Mouse (Mus musculus): Measurements from ENCODE around the gene Serpina3m. TPM values are rescaled to one million over a fixed set of nuclear protein-coding genes. Genes with fewer than 3 reads are reported as not detected.
"Not testable (repeated sequence)": the region's sequence is repeated elsewhere in the genome, so short reads cannot be mapped to it uniquely, and the experiment has no call there.

Serpina3m gene
- polyA plus RNA-seq, 1 experiment from 2014 or later = not detected

- Histone ChIP-seq H3K9ac (no peak overlapping the region), H3K9me3 (replicated peaks) (no peaks in the 10 kb centered on the region), H3K36me3 (no peaks in the 10 kb centered on the region), H3K27me3 (no peaks in the 10 kb centered on the region), H3K4me2 (no peak overlapping the region), H3K4me1 (replicated peaks) (no peaks in the 10 kb centered on the region), H3K27ac (no peak overlapping the region), H3K4me3 (no peak overlapping the region)
- ATAC-seq (replicated peaks; ENCODE audit: insufficient number of reproducible peaks, insufficient read depth, low FRiP score, low read depth) = no peak
Measured at GRCm38 (mm10) chr12:104345707-104346106, 7.4 kb downstream of the Serpina3m start.

GRCm38 (mm10) chr12:104347091-104347490, 8.8 kb downstream of the Serpina3m start:
- no peak overlapping the region for H3K4me3 ChIP-seq
- H3K36me3 ChIP-seq = no peaks in the 10 kb centered on the region
- 67% methylated on average over 2 of the region's 2 CpGs for WGBS
- no peaks in the 10 kb centered on the region for H3K9me3 ChIP-seq (replicated peaks)
- no peaks in the 10 kb centered on the region for H3K4me1 ChIP-seq (replicated peaks)
- H3K27ac ChIP-seq = no peak overlapping the region
- H3K9ac ChIP-seq = no peak overlapping the region
- H3K27me3 ChIP-seq = no peaks in the 10 kb centered on the region
- H3K4me2 ChIP-seq = no peak overlapping the region
- no peak for ATAC-seq (replicated peaks; ENCODE audit: insufficient number of reproducible peaks, insufficient read depth, low FRiP score, low read depth)

- H3K4me2 ChIP-seq; H3K9ac ChIP-seq; H3K27me3 ChIP-seq; ATAC-seq (replicated peaks; ENCODE audit: insufficient number of reproducible peaks, insufficient read depth, low FRiP score, low read depth); H3K9me3 ChIP-seq (replicated peaks); H3K4me3 ChIP-seq; H3K36me3 ChIP-seq; H3K27ac ChIP-seq; H3K4me1 ChIP-seq (replicated peaks): not testable (repeated sequence)
- 19% methylated on average over 3 of the region's 3 CpGs for WGBS
Measured at GRCm38 (mm10) chr12:104351812-104352211, 13.5 kb downstream of the Serpina3m start.

- no peaks in the 10 kb centered on the region for H3K36me3 ChIP-seq
- no peaks in the 10 kb centered on the region for H3K27me3 ChIP-seq
- ATAC-seq (replicated peaks; ENCODE audit: insufficient number of reproducible peaks, insufficient read depth, low FRiP score, low read depth) = no peak
- no peak overlapping the region for H3K27ac ChIP-seq
- H3K9ac ChIP-seq = no peak overlapping the region
- WGBS = 73% methylated on average over 3 of the region's 3 CpGs
- no peaks in the 10 kb centered on the region for H3K9me3 ChIP-seq (replicated peaks)
- H3K4me1 ChIP-seq (replicated peaks) = no peaks in the 10 kb centered on the region
- no peak overlapping the region for H3K4me3 ChIP-seq
- H3K4me2 ChIP-seq = no peak overlapping the region
Measured at GRCm38 (mm10) chr12:104356006-104356405, 17.7 kb downstream of the Serpina3m start.

GRCm38 (mm10) chr12:104369986-104370385, 31.7 kb downstream of the Serpina3m start:
- no peaks in the 10 kb centered on the region for H3K36me3 ChIP-seq
- H3K4me1 ChIP-seq (replicated peaks) = no peaks in the 10 kb centered on the region
- H3K27me3 ChIP-seq = no peaks in the 10 kb centered on the region
- ATAC-seq (replicated peaks; ENCODE audit: insufficient number of reproducible peaks, insufficient read depth, low FRiP score, low read depth) = no peak
- H3K9ac ChIP-seq = no peak overlapping the region
- H3K27ac ChIP-seq = no peak overlapping the region
- H3K9me3 ChIP-seq (replicated peaks) = no peaks in the 10 kb centered on the region
- H3K4me2 ChIP-seq = no peak overlapping the region
- 80% methylated on average over 3 of the region's 3 CpGs for WGBS
- no peak overlapping the region for H3K4me3 ChIP-seq

GRCm38 (mm10) chr12:104377179-104377578, 38.9 kb downstream of the Serpina3m start:
- WGBS = 67% methylated on average over 5 of the region's 5 CpGs

GRCm38 (mm10) chr12:104378351-104378750, 40.1 kb downstream of the Serpina3m start:
- not testable (repeated sequence) for H3K36me3 ChIP-seq; H3K4me3 ChIP-seq; H3K9ac ChIP-seq; H3K4me2 ChIP-seq; H3K4me1 ChIP-seq (replicated peaks); ATAC-seq (replicated peaks; ENCODE audit: insufficient number of reproducible peaks, insufficient read depth, low FRiP score, low read depth); H3K27ac ChIP-seq; H3K27me3 ChIP-seq; H3K9me3 ChIP-seq (replicated peaks)
- 77% methylated on average over 2 of the region's 2 CpGs for WGBS

More at GRCm38 (mm10) chr12:104377179-104377578, 38.9 kb downstream of the Serpina3m start:
- not testable (repeated sequence) for H3K4me1 ChIP-seq (replicated peaks); H3K4me3 ChIP-seq; H3K27ac ChIP-seq; H3K9ac ChIP-seq; H3K4me2 ChIP-seq; H3K36me3 ChIP-seq; H3K9me3 ChIP-seq (replicated peaks); H3K27me3 ChIP-seq; ATAC-seq (replicated peaks; ENCODE audit: insufficient number of reproducible peaks, insufficient read depth, low FRiP score, low read depth)

GRCm38 (mm10) chr12:104378815-104379214, 40.5 kb downstream of the Serpina3m start:
- not testable (repeated sequence) for H3K4me2 ChIP-seq; H3K9me3 ChIP-seq (replicated peaks); H3K36me3 ChIP-seq; H3K4me1 ChIP-seq (replicated peaks); ATAC-seq (replicated peaks; ENCODE audit: insufficient number of reproducible peaks, insufficient read depth, low FRiP score, low read depth); H3K4me3 ChIP-seq; H3K27ac ChIP-seq; H3K9ac ChIP-seq; H3K27me3 ChIP-seq
- 57% methylated on average over 5 of the region's 5 CpGs for WGBS

- Histone ChIP-seq H3K27me3 (no peaks in the 10 kb centered on the region), H3K36me3 (no peaks in the 10 kb centered on the region), H3K4me2 (no peak overlapping the region), H3K27ac (no peak overlapping the region), H3K9me3 (replicated peaks) (no peaks in the 10 kb centered on the region; the same call in 1 of the 2 replicates), H3K4me3 (no peak overlapping the region), H3K9ac (no peak overlapping the region), H3K4me1 (replicated peaks) (no peaks in the 10 kb centered on the region)
- WGBS = 94% methylated on average over 11 of the region's 11 CpGs
- no peak for ATAC-seq (replicated peaks; ENCODE audit: insufficient number of reproducible peaks, insufficient read depth, low FRiP score, low read depth)
Measured at GRCm38 (mm10) chr12:104379856-104380255, 41.6 kb downstream of the Serpina3m start.

GRCm38 (mm10) chr12:104381071-104381604, 42.9 kb downstream of the Serpina3m start:
- not testable (repeated sequence) for H3K27ac ChIP-seq; H3K4me2 ChIP-seq; H3K4me3 ChIP-seq; H3K4me1 ChIP-seq (replicated peaks); H3K36me3 ChIP-seq; H3K27me3 ChIP-seq; H3K9ac ChIP-seq; H3K9me3 ChIP-seq (replicated peaks); ATAC-seq (replicated peaks; ENCODE audit: insufficient number of reproducible peaks, insufficient read depth, low FRiP score, low read depth)
- 86% methylated on average over 8 of the region's 8 CpGs for WGBS

- not testable (repeated sequence) for H3K9me3 ChIP-seq (replicated peaks); H3K27me3 ChIP-seq; H3K4me2 ChIP-seq; ATAC-seq (replicated peaks; ENCODE audit: insufficient number of reproducible peaks, insufficient read depth, low FRiP score, low read depth); H3K27ac ChIP-seq; H3K36me3 ChIP-seq; H3K4me1 ChIP-seq (replicated peaks); H3K9ac ChIP-seq; H3K4me3 ChIP-seq
Measured at GRCm38 (mm10) chr12:104385987-104386386, 47.7 kb downstream of the Serpina3m start.

GRCm38 (mm10) chr12:104386878-104387277, 48.6 kb downstream of the Serpina3m start:
- not testable (repeated sequence) for H3K4me1 ChIP-seq (replicated peaks); H3K9ac ChIP-seq; H3K9me3 ChIP-seq (replicated peaks); H3K27ac ChIP-seq; ATAC-seq (replicated peaks; ENCODE audit: insufficient number of reproducible peaks, insufficient read depth, low FRiP score, low read depth); H3K4me3 ChIP-seq; H3K27me3 ChIP-seq; H3K4me2 ChIP-seq; H3K36me3 ChIP-seq
- 61% methylated on average over 2 of the region's 2 CpGs for WGBS

Measured in heart, embryonic 15.5 days (tissue).